Mouse (Mus musculus): Measurements from ENCODE around the gene Calcrl.
"Not testable (repeated sequence)": the region's sequence is repeated elsewhere in the genome, so short reads cannot be mapped to it uniquely, and the experiment has no call there.

Calcrl gene

DNA sequence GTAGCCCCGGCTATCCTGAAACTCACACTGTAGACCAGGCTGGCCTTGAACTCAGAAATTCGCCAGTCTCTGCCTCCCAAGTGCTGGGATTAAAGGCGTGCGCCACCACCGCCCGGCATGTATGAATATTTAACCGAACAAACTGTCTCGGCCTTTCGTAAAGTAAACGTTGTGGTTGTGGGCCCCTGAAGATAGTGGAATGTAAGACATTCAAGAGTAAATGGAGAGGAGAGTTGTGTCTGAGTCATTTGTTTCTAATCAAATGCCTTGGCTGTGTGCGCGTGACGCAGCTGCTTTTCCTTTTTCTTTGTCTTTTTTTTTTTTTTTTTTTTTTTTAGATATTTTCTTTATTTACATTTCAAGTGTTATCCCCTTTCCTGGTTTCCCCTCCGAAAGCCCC lies 36.7 kb downstream of the Calcrl start:
- not testable (repeated sequence) for DNase-seq

DNA sequence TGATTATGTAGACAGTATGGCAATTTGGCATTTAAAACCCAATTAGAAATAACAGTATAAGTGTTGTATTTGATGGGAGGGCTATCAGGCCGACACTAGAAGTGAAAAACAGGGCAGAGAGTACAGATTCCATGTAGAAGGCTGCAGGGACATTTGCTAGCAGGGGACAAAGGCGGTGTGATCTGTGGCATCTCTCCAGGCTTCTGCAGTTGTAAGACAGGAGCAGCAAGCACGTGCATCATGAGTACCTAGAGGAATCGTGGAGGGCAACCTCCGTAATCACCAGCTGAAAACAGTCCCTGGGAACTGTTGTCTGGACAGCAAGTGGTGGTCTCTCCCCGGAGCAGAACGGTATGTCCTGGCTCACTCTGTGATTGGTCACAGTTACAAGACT lies 37.2 kb downstream of the Calcrl start:
- DNase-seq, result no peak

DNA sequence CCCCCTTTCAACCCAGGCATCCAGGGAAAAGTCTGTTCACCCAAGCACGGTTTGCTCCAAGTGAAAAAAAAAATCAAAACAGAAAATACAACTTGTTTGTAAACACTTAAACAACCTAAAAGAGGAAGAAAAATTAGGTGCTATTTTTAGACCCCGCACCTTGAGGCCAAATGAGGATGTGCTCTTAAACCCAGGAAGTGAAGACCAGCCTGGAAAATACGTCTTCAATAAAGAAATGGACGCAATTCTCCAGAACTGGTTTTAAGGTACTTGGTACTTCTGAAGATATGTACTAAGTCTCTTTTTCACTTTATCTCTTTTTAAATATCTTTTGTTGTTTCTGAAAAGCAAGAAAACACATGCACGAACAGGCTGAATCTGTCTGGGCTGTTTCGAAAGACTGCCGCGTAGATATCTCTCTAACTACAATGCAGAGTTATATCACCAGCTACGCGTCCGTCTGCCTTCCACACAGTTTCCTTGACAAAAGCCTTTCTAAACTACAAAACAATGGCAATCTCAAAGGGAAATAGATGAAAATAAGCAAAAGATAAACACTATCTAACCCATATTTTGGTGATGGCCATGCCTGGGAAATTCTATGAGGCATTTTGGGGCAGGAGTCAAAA lies 37.7 kb downstream of the Calcrl start:
- DNase-seq, result no peak

GRCm38 (mm10) chr2:84386563-84387393 lies 38.4 kb downstream of the Calcrl start:
- DNase-seq, result no peak

DNA sequence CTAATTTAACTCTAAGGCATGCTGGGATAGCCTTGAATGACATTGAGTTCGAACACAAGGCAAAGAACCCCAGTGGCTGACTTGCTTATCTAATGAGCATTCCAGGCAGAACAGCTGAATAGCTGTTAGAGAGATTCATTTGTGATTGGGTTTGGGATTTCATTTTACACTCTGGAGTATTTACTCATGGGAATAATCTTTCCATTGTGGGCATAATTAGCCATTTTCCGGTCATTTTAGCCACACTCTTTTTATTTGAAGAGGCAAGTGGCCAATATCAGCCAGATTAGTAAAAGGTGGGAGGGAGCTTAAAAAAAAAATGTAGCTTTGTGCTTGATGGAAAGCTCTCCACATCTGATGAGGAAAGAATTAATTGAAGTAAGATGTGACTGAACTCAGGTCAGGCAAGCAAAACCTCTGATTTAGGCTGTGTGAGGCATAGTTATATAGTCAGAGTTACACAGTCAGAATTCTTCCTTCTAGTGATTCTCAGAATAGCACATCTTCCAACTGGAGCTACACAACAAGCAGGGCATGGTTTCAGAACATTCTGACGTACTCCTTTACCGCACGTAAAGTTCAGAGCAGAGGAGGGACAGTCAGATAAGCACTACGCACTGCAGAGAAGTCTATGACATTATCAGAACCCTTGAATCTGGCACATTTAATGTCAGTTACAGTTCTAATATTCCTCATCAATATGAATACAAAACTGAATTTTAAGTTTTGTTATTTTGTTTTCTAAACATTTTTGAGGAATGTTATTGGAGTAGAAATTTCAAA lies 40.1 kb downstream of the Calcrl start:
- no peak for DNase-seq

DNA sequence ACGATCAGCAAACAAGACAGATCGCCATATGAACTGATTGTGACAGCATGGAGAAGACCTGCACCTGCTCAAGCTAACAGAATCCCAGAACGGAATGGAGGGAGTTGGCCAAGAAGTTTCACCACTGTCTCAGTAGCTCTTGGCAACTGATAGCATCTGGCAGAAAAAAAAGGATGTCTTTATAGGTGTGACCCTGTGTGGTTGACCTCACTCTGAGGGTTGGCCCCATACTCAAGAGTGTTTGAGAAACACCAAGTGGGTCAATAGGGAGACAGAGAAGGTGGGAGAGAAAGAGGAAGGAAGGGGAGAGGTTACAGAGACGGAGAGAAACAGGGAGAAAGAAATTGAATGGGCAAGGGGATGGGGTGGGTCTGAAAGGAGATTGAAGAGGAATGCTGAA lies 41.4 kb downstream of the Calcrl start:
- no peak for DNase-seq

DNA sequence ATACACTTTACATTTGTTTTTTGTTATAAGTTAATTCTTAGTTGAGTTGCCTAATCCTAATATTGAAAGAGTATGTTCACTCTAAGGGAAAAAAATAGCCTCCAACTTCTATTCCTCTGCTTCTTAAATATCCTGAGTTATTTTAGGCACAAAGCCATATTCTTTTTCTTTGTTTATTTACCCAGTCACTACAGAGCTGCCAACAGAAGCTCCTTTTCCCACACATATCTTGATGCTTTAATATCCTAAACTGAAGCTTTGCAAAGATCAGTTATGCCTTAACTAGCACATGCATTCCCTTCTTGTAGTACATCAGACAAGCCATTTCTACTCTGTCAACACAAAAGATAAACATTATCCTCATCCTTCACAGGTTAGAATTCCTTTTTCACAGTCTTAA lies 42.7 kb downstream of the Calcrl start:
- no peak for DNase-seq

- no peak for DNase-seq
These were observed 43.2 kb downstream of the Calcrl start for GRCm38 (mm10) chr2:84381997-84382396.

GRCm38 (mm10) chr2:84380816-84381215 lies 44.4 kb downstream of the Calcrl start:
- peak in 1 of 2 experiments; percentile 7 for DNase-seq

- no peak for DNase-seq
These were observed 46.5 kb downstream of the Calcrl start for GRCm38 (mm10) chr2:84378678-84379077.

DNA sequence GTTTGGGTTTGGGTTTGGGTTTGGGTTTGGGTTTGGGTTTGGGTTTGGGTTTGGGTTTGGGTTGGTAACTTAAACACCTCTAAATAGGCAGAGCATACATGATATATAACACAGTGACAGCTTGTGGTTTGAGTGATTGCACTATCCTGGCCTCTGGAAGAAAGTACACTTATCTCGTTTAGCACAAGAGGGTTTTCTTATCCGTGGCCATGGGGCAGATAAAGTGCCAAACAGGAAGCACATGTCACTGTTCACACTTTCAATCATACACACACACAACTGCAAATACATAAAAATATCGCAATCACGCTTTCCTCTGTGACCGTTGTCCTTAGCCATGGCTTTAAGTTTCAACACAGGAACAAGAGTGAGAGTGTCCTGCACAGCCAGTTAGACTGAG lies 56.0 kb downstream of the Calcrl start:
- DNase-seq, result no peak

GRCm38 (mm10) chr2:84366742-84367141 lies 58.5 kb downstream of the Calcrl start:
- DNase-seq, result no peak

GRCm38 (mm10) chr2:84365266-84365665 lies 59.9 kb downstream of the Calcrl start:
- no peak for DNase-seq

- no peak for DNase-seq
These were observed 62.2 kb downstream of the Calcrl start for GRCm38 (mm10) chr2:84362779-84363719.

DNA sequence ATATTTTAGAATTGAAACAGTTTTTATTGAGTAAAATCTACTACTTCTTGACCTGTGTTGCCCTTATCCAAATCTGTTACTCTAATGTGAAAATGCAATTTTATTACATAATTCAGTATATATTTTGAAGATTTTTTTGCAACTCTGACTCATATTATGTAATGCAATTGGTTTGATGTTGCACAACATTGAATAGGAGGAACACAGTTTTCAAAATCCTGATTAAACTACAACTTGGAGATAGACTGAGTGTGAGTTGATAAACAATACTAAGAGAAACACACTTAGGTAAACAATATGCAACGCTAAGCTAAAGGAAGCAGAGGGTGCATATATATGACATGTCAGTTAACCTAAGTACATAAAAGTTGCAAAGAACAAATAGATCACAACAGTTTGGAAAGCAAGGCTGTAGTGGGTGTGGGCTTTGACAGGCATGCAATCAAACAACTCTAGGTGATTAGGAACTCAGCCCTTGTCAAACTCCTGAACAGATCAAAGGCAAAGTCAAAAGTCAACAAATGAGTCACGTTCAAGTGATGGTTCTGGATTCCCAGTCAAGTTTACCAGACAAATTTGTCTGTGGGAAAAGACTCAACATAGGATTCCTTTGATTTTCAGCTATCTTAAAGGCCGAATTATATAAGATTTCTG lies 66.4 kb downstream of the Calcrl start:
- no peak for DNase-seq

GRCm38 (mm10) chr2:84355281-84355680 lies 69.9 kb downstream of the Calcrl start:
- DNase-seq, result no peak

GRCm38 (mm10) chr2:84347376-84347775 lies 77.8 kb downstream of the Calcrl start:
- no peak for DNase-seq

DNA sequence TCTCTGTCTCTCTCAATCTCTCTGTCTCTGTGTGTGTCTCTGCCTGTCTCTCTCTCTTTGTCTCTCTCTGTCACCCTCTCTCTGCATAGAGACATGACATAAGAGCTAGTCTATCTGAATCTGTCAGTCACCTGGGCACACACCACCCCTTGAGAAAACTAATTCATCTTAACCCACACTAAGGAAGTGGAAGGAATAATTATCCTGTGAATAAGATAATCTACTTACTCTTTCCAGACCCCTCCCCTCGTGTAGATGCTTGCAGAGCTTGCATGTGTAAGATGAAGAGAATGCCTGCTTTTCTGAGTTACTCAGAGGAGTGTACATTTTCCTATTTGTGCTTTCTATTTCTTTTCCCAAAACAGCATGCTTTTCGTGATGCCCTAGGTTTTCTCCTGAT lies 81.5 kb downstream of the Calcrl start:
- DNase-seq, result no peak

- DNase-seq, result no peak
These were observed 87.3 kb downstream of the Calcrl start for GRCm38 (mm10) chr2:84337774-84338450.

- DNase-seq, result no peak
These were observed 88.9 kb downstream of the Calcrl start for GRCm38 (mm10) chr2:84336331-84336730.

- no peak for DNase-seq
These were observed 108.9 kb downstream of the Calcrl start for GRCm38 (mm10) chr2:84316185-84316805.
